Mouse (Mus musculus): Measurements from ENCODE around the gene Zfp354c.
A peak's percentile ranks its signal among the peaks of the same experiment; 100 is the strongest.

Zfp354c gene

GRCm38 (mm10) chr11:50827010-50827953 lies at the start of gene Zfp354c:
Gene Zfp354c (minus strand): TSS chr11:50827724.
- DNase-seq (ENCODE audit: low spot score) = peak; percentile 87

- peak; percentile 45 for DNase-seq (ENCODE audit: low spot score)
These were observed 23.6 kb upstream of the Zfp354c start for GRCm38 (mm10) chr11:50850989-50851601.

- no peak for DNase-seq (ENCODE audit: low spot score)
These were observed 22.7 kb upstream of the Zfp354c start, which contains the start of gene Grm6 for GRCm38 (mm10) chr11:50850177-50850735. Gene Grm6 (plus strand): TSS chr11:50850685.

GRCm38 (mm10) chr11:50849310-50849709 lies 21.8 kb upstream of the Zfp354c start:
- no peak for DNase-seq (ENCODE audit: low spot score)

- DNase-seq (ENCODE audit: low spot score) = no peak
These were observed 21.1 kb upstream of the Zfp354c start for GRCm38 (mm10) chr11:50848520-50849137.

GRCm38 (mm10) chr11:50847047-50847446 lies 19.5 kb upstream of the Zfp354c start:
- DNase-seq (ENCODE audit: low spot score) = peak; percentile 50

- no peak for DNase-seq (ENCODE audit: low spot score)
These were observed 18.4 kb upstream of the Zfp354c start for GRCm38 (mm10) chr11:50845951-50846350.

GRCm38 (mm10) chr11:50841023-50841735 lies 13.7 kb upstream of the Zfp354c start, which contains the start of gene Zfp879:
Gene Zfp879 (minus strand): TSS chr11:50841552.
- DNase-seq (ENCODE audit: low spot score) = peak; percentile 96

GRCm38 (mm10) chr11:50835727-50836126 lies 8.2 kb upstream of the Zfp354c start:
- DNase-seq (ENCODE audit: low spot score) = no peak

GRCm38 (mm10) chr11:50826214-50826613 lies 1.3 kb downstream of the Zfp354c start:
- no peak for DNase-seq (ENCODE audit: low spot score)

- no peak for DNase-seq (ENCODE audit: low spot score)
These were observed 13.3 kb downstream of the Zfp354c start for GRCm38 (mm10) chr11:50814233-50814632.

GRCm38 (mm10) chr11:50798836-50799235 lies 28.7 kb downstream of the Zfp354c start:
- no peak for DNase-seq (ENCODE audit: low spot score)

GRCm38 (mm10) chr11:50797674-50798073 lies 29.9 kb downstream of the Zfp354c start:
- DNase-seq (ENCODE audit: low spot score) = no peak

GRCm38 (mm10) chr11:50771006-50771405 lies 56.5 kb downstream of the Zfp354c start:
- DNase-seq (ENCODE audit: low spot score) = no peak

GRCm38 (mm10) chr11:50768995-50769749 lies 58.4 kb downstream of the Zfp354c start:
- peak; percentile 97 for DNase-seq (ENCODE audit: low spot score)

- DNase-seq (ENCODE audit: low spot score) = peak; percentile 67
These were observed 60.5 kb downstream of the Zfp354c start for GRCm38 (mm10) chr11:50767039-50767438.

- no peak for DNase-seq (ENCODE audit: low spot score)
These were observed 61.1 kb downstream of the Zfp354c start for GRCm38 (mm10) chr11:50766461-50766860.

All from retina, embryonic 14.5 days (tissue).